Mouse (Mus musculus): ENCODE measurements around the gene Kif20b. TPM values are rescaled to one million over a fixed set of nuclear protein-coding genes. Genes with fewer than 3 reads are reported as not detected.
A peak's percentile ranks its signal among the peaks of the same experiment; 100 is the strongest.

Gene Kif20b
- polyA plus RNA-seq (2015; fragmentation: Nextera tagmentation; extraction: Ambion mirVana) = 13.4 and 16.9 TPM in 2 replicates

- under 1% methylated on average over 57 of the region's 57 CpGs for WGBS
- peak; percentile 96 for ATAC-seq
Measured at GRCm38 (mm10) chr19:34921652-34922602, at the start of gene Kif20b. TSS of gene Kif20b (plus strand) at chr19:34922361.

GRCm38 (mm10) chr19:34876676-34877075 lies 45.5 kb upstream of the Kif20b start:
- no peak for ATAC-seq
- 71% methylated on average over 7 of the region's 7 CpGs for WGBS
- no peaks in the 10 kb centered on the region for H3K36me3 ChIP-seq (ENCODE audit: control insufficient read depth, insufficient read depth)
- peaks cover 4% of the 10 kb centered on the region; the same call in 1 of the 2 replicates for H3K4me1 ChIP-seq (replicated peaks; ENCODE audit: control insufficient read depth, insufficient read depth, low read length)
- H3K9ac ChIP-seq (ENCODE audit: low read depth, low read length) = no peak overlapping the region
- no peak overlapping the region for H3K27ac ChIP-seq (ENCODE audit: low read depth, low read length)
- no peak for TF ChIP-seq CTCF (IDR thresholded peaks at IDR 0.05; ENCODE audit: low read depth)
- no peak overlapping the region for H3K4me2 ChIP-seq (replicated peaks; ENCODE audit: low read depth)
- no peaks in the 10 kb centered on the region for H3K27me3 ChIP-seq (replicated peaks; ENCODE audit: control insufficient read depth, insufficient read depth, low read length)
- no peaks in the 10 kb centered on the region for H3K9me3 ChIP-seq (ENCODE audit: control insufficient read depth)
- H3K4me3 ChIP-seq (ENCODE audit: low read depth, low read length) = no peak overlapping the region

More at GRCm38 (mm10) chr19:34921652-34922602, at the start of gene Kif20b:
- H3K27ac ChIP-seq (ENCODE audit: low read depth, low read length) = peak within 1 kb of the TSS; percentile 35
- no peaks in the 10 kb centered on the region for H3K9me3 ChIP-seq (ENCODE audit: control insufficient read depth)
- H3K4me2 ChIP-seq (replicated peaks; ENCODE audit: low read depth) = peak within 1 kb of the TSS; percentile 81
- TF ChIP-seq CTCF (IDR thresholded peaks at IDR 0.05; ENCODE audit: low read depth) = no peak
- H3K27me3 ChIP-seq (replicated peaks; ENCODE audit: control insufficient read depth, insufficient read depth, low read length) = no peaks in the 10 kb centered on the region
- H3K9ac ChIP-seq (ENCODE audit: low read depth, low read length) = peak within 1 kb of the TSS; percentile 51
- no peaks in the 10 kb centered on the region for H3K4me1 ChIP-seq (replicated peaks; ENCODE audit: control insufficient read depth, insufficient read depth, low read length)
- peaks cover 6% of the 10 kb centered on the region; the same call in 1 of the 2 replicates for H3K36me3 ChIP-seq (ENCODE audit: control insufficient read depth, insufficient read depth)
- H3K4me3 ChIP-seq (ENCODE audit: low read depth, low read length) = peak within 1 kb of the TSS; percentile 69

- TF ChIP-seq CTCF (IDR thresholded peaks at IDR 0.05; ENCODE audit: low read depth) = peak; percentile 66
- ATAC-seq = peak; percentile 96
- no peaks in the 10 kb centered on the region for H3K36me3 ChIP-seq (ENCODE audit: control insufficient read depth, insufficient read depth)
- H3K4me2 ChIP-seq (replicated peaks; ENCODE audit: low read depth) = peak overlapping the region; percentile 94
- H3K4me1 ChIP-seq (replicated peaks; ENCODE audit: control insufficient read depth, insufficient read depth, low read length) = peaks cover 4% of the 10 kb centered on the region; the same call in 1 of the 2 replicates
- H3K27me3 ChIP-seq (replicated peaks; ENCODE audit: control insufficient read depth, insufficient read depth, low read length) = no peaks in the 10 kb centered on the region
- H3K4me3 ChIP-seq (ENCODE audit: low read depth, low read length) = peak overlapping the region; percentile 89
- under 1% methylated on average over 39 of the region's 45 CpGs for WGBS
- H3K9ac ChIP-seq (ENCODE audit: low read depth, low read length) = peak overlapping the region; percentile 89
- H3K9me3 ChIP-seq (ENCODE audit: control insufficient read depth) = no peaks in the 10 kb centered on the region
- H3K27ac ChIP-seq (ENCODE audit: low read depth, low read length) = peak overlapping the region; percentile 95
Measured at GRCm38 (mm10) chr19:34877898-34878602, 44.1 kb upstream of the Kif20b start.

DNA sequence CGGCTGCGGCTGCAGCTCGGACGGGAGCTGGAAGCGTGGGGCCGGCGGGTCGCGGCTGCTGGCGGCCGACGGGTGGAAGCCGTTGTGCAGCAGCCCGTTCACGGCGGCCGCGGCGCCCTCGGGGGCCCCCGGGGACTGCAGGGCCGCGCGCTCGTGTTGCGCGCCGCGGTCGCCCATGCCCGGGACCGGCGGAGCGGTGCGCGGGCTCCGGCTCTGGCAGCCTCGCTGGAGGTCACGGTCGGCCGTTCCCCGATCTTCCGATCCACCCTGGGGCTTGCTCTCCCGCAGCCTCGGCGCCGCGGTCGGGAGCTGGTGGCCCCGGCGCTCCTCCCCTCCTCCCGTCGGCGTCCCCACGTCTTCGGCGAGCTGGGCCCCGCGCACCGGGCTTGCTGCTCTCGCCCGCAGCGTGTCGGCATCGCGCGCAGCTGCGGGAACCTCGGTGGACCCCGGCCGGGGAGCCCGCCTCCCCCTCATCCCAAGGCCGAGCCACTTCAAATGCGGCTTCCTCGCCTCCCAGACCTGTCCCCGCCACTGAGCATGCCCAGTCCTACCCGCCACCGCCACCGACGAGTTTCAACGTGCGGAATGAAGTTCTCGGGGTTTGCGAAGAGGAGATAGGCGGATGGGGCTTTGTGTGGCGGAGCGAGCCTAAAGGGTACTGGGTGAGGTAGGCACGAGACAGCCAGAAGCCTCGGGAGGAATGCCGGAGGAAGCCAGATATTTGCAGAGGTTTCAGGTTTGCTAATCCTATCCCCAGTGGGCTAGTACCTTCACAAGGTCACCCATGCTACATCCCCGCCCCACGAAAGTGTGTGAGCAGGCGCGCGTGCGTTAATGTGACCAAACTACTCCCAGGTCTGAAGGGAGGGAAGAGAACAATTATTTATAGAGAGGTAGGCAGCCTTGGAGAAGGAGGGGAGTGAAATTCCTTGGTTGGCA lies 43.3 kb upstream of the Kif20b start, which contains the start of gene Pank1:
Pank1 (minus strand) TSS at position 853 of the 939 bp plus-strand sequence.
- Histone ChIP-seq H3K27ac (ENCODE audit: low read depth, low read length) (peak within 1 kb of the TSS; percentile 95), H3K9me3 (ENCODE audit: control insufficient read depth) (no peaks in the 10 kb centered on the region), H3K4me2 (replicated peaks; ENCODE audit: low read depth) (peak within 1 kb of the TSS; percentile 94), H3K9ac (ENCODE audit: low read depth, low read length) (peak within 1 kb of the TSS; percentile 89), H3K36me3 (ENCODE audit: control insufficient read depth, insufficient read depth) (no peaks in the 10 kb centered on the region), H3K4me3 (ENCODE audit: low read depth, low read length) (peak within 1 kb of the TSS; percentile 89), H3K27me3 (replicated peaks; ENCODE audit: control insufficient read depth, insufficient read depth, low read length) (no peaks in the 10 kb centered on the region), H3K4me1 (replicated peaks; ENCODE audit: control insufficient read depth, insufficient read depth, low read length) (peaks cover 4% of the 10 kb centered on the region; the same call in 1 of the 2 replicates)
- under 1% methylated on average over 84 of the region's 96 CpGs for WGBS
- peak; percentile 46 for ATAC-seq
- no peak for TF ChIP-seq CTCF (IDR thresholded peaks at IDR 0.05; ENCODE audit: low read depth)

DNA sequence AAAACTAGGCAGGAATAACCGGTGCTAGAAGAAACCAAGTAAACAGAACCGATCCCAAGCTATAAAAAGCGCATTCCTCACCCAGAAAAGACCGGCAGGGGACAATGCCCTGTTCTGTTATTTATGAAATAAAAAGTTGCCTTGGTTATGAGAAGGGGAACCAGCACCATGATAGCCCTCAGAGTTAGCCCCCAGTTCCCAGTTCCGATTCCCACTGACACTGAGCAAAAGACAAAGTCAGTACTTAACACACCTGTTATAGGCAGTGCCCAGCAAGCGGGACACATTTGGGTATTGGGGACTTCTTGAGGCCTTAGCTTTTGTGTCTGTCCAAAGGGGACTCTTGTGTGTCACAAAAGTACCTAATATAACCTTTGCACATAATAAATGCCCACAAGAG lies 42.5 kb upstream of the Kif20b start:
- no peak for ATAC-seq
- no peaks in the 10 kb centered on the region for H3K9me3 ChIP-seq (ENCODE audit: control insufficient read depth)
- 17% methylated on average over 6 of the region's 6 CpGs for WGBS

More for the DNA sequence above, 42.5 kb upstream of the Kif20b start:
- Histone ChIP-seq H3K27me3 (replicated peaks; ENCODE audit: control insufficient read depth, insufficient read depth, low read length) (no peaks in the 10 kb centered on the region), H3K4me1 (replicated peaks; ENCODE audit: control insufficient read depth, insufficient read depth, low read length) (peaks cover 4% of the 10 kb centered on the region; the same call in 1 of the 2 replicates), H3K27ac (ENCODE audit: low read depth, low read length) (no peak overlapping the region), H3K4me3 (ENCODE audit: low read depth, low read length) (peak overlapping the region; percentile 89), H3K9ac (ENCODE audit: low read depth, low read length) (peak overlapping the region; percentile 89; the same call in 1 of the 2 replicates), H3K36me3 (ENCODE audit: control insufficient read depth, insufficient read depth) (no peaks in the 10 kb centered on the region), H3K4me2 (replicated peaks; ENCODE audit: low read depth) (peak overlapping the region; percentile 94)
- TF ChIP-seq CTCF (IDR thresholded peaks at IDR 0.05; ENCODE audit: low read depth) = no peak

All from intestine, postnatal 0 days (tissue).